Mouse (Mus musculus): Measurements from ENCODE around the gene Mtmr3. TPM values are rescaled to one million over a fixed set of nuclear protein-coding genes. Genes with fewer than 3 reads are reported as not detected.

Gene Mtmr3
- polyA plus RNA-seq, 1 experiment from 2014 or later = 44.1 TPM

DNA sequence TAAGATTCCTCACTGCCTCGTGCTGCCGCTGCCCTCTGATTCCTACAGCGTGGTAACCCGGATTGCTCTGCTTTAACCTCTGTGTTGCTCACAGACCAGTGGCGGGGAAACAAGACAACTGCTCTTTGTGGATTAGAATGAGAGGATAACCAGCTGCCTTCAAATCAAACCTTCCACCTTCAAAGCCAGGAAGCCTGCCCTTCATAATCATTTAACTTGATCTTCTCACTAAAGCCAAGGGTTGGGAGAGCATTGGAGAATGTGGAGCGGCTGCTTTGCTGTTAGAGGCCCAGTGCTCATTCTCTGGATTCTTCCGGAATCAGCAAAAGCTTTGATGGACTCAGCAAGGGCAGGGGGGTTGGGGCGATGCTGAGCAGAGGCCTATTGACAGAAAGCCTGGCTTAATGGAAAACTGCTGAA lies 35.2 kb upstream of the Mtmr3 start:
- Histone ChIP-seq H3K9ac (replicated peaks; ENCODE audit: low read length) (no peak overlapping the region), H3K4me1 (ENCODE audit: control insufficient read depth, insufficient read depth, low read length) (0 out of 2 replicates have a peak, but pooled peaks cover 5% of the 10 kb centered on the region), H3K27ac (replicated peaks; ENCODE audit: low read depth, low read length) (no peak overlapping the region), H3K36me3 (ENCODE audit: control insufficient read depth, insufficient read depth, low read length) (no peaks in the 10 kb centered on the region), H3K4me3 (replicated peaks; ENCODE audit: low read depth, low read length) (no peak overlapping the region), H3K4me2 (ENCODE audit: low read length) (no peak overlapping the region), H3K9me3 (ENCODE audit: control insufficient read depth, low read length) (no peaks in the 10 kb centered on the region), H3K27me3 (ENCODE audit: control insufficient read depth, insufficient read depth, low read length) (no peaks in the 10 kb centered on the region)
- 31% methylated on average over 8 of the region's 8 CpGs for WGBS
- ATAC-seq (ENCODE audit: low FRiP score, low TSS enrichment) (no peak), DNase-seq (peak; percentile 23)

DNA sequence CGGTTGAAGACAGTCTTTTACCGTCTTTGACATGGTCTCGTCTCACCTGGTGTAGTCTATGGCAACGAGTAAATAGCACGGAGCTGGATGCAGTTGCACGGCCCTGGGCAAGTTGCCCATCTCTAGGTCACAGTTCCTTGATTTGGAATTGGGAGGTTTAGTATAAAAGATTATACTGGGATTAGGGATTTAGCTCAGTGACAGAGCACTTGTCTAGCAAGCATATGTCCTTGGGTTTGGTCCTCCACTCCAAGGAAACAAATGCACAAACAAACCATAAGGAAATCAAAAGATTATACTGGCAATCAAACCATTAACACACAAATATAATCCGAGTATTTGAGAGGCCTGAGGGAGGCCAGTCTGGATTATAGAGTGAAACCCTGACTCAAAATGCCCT lies 33.0 kb upstream of the Mtmr3 start:
- Histone ChIP-seq H3K36me3 (ENCODE audit: control insufficient read depth, insufficient read depth, low read length) (no peaks in the 10 kb centered on the region), H3K9me3 (ENCODE audit: control insufficient read depth, low read length) (no peaks in the 10 kb centered on the region), H3K27ac (replicated peaks; ENCODE audit: low read depth, low read length) (no peak overlapping the region), H3K4me2 (ENCODE audit: low read length) (no peak overlapping the region), H3K4me1 (ENCODE audit: control insufficient read depth, insufficient read depth, low read length) (0 out of 2 replicates have a peak, but pooled peaks cover 5% of the 10 kb centered on the region), H3K4me3 (replicated peaks; ENCODE audit: low read depth, low read length) (no peak overlapping the region), H3K9ac (replicated peaks; ENCODE audit: low read length) (no peak overlapping the region), H3K27me3 (ENCODE audit: control insufficient read depth, insufficient read depth, low read length) (no peaks in the 10 kb centered on the region)
- DNase-seq (peak; percentile 18), ATAC-seq (ENCODE audit: low FRiP score, low TSS enrichment) (no peak)
- WGBS = 73% methylated on average over 7 of the region's 7 CpGs

GRCm38 (mm10) chr11:4625931-4626330 lies 31.3 kb upstream of the Mtmr3 start:
- Histone ChIP-seq H3K9ac (replicated peaks; ENCODE audit: low read length) (no peak overlapping the region), H3K4me1 (ENCODE audit: control insufficient read depth, insufficient read depth, low read length) (0 out of 2 replicates have a peak, but pooled peaks cover 5% of the 10 kb centered on the region), H3K36me3 (ENCODE audit: control insufficient read depth, insufficient read depth, low read length) (no peaks in the 10 kb centered on the region), H3K27me3 (ENCODE audit: control insufficient read depth, insufficient read depth, low read length) (no peaks in the 10 kb centered on the region), H3K27ac (replicated peaks; ENCODE audit: low read depth, low read length) (peak overlapping the region; percentile 14), H3K4me3 (replicated peaks; ENCODE audit: low read depth, low read length) (no peak overlapping the region), H3K4me2 (ENCODE audit: low read length) (no peak overlapping the region), H3K9me3 (ENCODE audit: control insufficient read depth, low read length) (no peaks in the 10 kb centered on the region)
- ATAC-seq (ENCODE audit: low FRiP score, low TSS enrichment) (no peak), DNase-seq (peak; percentile 61)
- WGBS = 56% methylated on average over 7 of the region's 7 CpGs

- H3K4me3 ChIP-seq (replicated peaks; ENCODE audit: low read depth, low read length) = no peak overlapping the region
- WGBS = 53% methylated on average over 5 of the region's 5 CpGs
- H3K27ac ChIP-seq (replicated peaks; ENCODE audit: low read depth, low read length) = no peak overlapping the region
- DNase-seq (peak; percentile 59), ATAC-seq (ENCODE audit: low FRiP score, low TSS enrichment) (peak; percentile 64; the same call in 1 of the 2 replicates)
- H3K9ac ChIP-seq (replicated peaks; ENCODE audit: low read length) = no peak overlapping the region
- no peaks in the 10 kb centered on the region for H3K27me3 ChIP-seq (ENCODE audit: control insufficient read depth, insufficient read depth, low read length)
- H3K36me3 ChIP-seq (ENCODE audit: control insufficient read depth, insufficient read depth, low read length) = no peaks in the 10 kb centered on the region
- no peaks in the 10 kb centered on the region for H3K4me1 ChIP-seq (ENCODE audit: control insufficient read depth, insufficient read depth, low read length)
- no peaks in the 10 kb centered on the region for H3K9me3 ChIP-seq (ENCODE audit: control insufficient read depth, low read length)
- H3K4me2 ChIP-seq (ENCODE audit: low read length) = no peak overlapping the region
These were observed 28.3 kb upstream of the Mtmr3 start for GRCm38 (mm10) chr11:4622997-4623396.

- Histone ChIP-seq H3K4me3 (replicated peaks; ENCODE audit: low read depth, low read length) (no peak overlapping the region), H3K4me2 (ENCODE audit: low read length) (no peak overlapping the region), H3K36me3 (ENCODE audit: control insufficient read depth, insufficient read depth, low read length) (no peaks in the 10 kb centered on the region), H3K9me3 (ENCODE audit: control insufficient read depth, low read length) (no peaks in the 10 kb centered on the region), H3K27me3 (ENCODE audit: control insufficient read depth, insufficient read depth, low read length) (no peaks in the 10 kb centered on the region), H3K4me1 (ENCODE audit: control insufficient read depth, insufficient read depth, low read length) (no peaks in the 10 kb centered on the region), H3K9ac (replicated peaks; ENCODE audit: low read length) (no peak overlapping the region), H3K27ac (replicated peaks; ENCODE audit: low read depth, low read length) (no peak overlapping the region)
- ATAC-seq (ENCODE audit: low FRiP score, low TSS enrichment) = no peak
- 74% methylated on average over 7 of the region's 7 CpGs for WGBS
- DNase-seq = no peak
These were observed 27.9 kb upstream of the Mtmr3 start for GRCm38 (mm10) chr11:4622442-4622986.

DNA sequence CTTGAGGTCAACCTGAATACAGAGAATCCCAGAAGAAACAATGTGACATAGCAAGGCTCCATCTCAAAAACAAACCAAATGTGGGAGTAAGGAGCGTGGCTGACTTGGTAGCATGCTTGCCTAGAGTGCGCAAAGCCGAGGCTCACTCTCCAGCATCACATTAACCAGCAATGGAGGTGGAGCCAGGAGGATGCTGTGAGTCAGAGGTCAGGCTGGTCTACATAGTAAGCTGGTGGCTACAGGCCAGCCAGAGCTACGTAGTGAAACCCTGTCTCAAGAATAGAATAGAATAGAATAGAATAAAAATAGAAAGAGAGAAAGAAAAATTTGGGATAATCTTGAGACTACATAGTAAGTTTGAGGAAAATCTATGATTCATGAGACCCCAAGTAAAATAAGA lies 27.2 kb upstream of the Mtmr3 start:
- Histone ChIP-seq H3K27me3 (ENCODE audit: control insufficient read depth, insufficient read depth, low read length) (no peaks in the 10 kb centered on the region), H3K36me3 (ENCODE audit: control insufficient read depth, insufficient read depth, low read length) (no peaks in the 10 kb centered on the region), H3K9me3 (ENCODE audit: control insufficient read depth, low read length) (no peaks in the 10 kb centered on the region), H3K4me3 (replicated peaks; ENCODE audit: low read depth, low read length) (no peak overlapping the region), H3K9ac (replicated peaks; ENCODE audit: low read length) (no peak overlapping the region), H3K4me1 (ENCODE audit: control insufficient read depth, insufficient read depth, low read length) (no peaks in the 10 kb centered on the region), H3K4me2 (ENCODE audit: low read length) (no peak overlapping the region), H3K27ac (replicated peaks; ENCODE audit: low read depth, low read length) (no peak overlapping the region)
- ATAC-seq (ENCODE audit: low FRiP score, low TSS enrichment) (no peak), DNase-seq (no peak)
- WGBS = 77% methylated on average over 4 of the region's 4 CpGs

- Histone ChIP-seq H3K4me2 (ENCODE audit: low read length) (no peak overlapping the region), H3K9ac (replicated peaks; ENCODE audit: low read length) (no peak overlapping the region), H3K27me3 (ENCODE audit: control insufficient read depth, insufficient read depth, low read length) (no peaks in the 10 kb centered on the region), H3K9me3 (ENCODE audit: control insufficient read depth, low read length) (no peaks in the 10 kb centered on the region), H3K36me3 (ENCODE audit: control insufficient read depth, insufficient read depth, low read length) (no peaks in the 10 kb centered on the region), H3K4me1 (ENCODE audit: control insufficient read depth, insufficient read depth, low read length) (no peaks in the 10 kb centered on the region), H3K27ac (replicated peaks; ENCODE audit: low read depth, low read length) (no peak overlapping the region), H3K4me3 (replicated peaks; ENCODE audit: low read depth, low read length) (no peak overlapping the region)
- WGBS = 61% methylated on average over 13 of the region's 13 CpGs
- no peak for ATAC-seq (ENCODE audit: low FRiP score, low TSS enrichment)
- DNase-seq = no peak
These were observed 25.9 kb upstream of the Mtmr3 start for GRCm38 (mm10) chr11:4620501-4621108.

- Histone ChIP-seq H3K4me2 (ENCODE audit: low read length) (no peak within 1 kb of the TSS), H3K36me3 (ENCODE audit: control insufficient read depth, insufficient read depth, low read length) (no peaks in the 10 kb centered on the region), H3K27ac (replicated peaks; ENCODE audit: low read depth, low read length) (no peak within 1 kb of the TSS), H3K4me1 (ENCODE audit: control insufficient read depth, insufficient read depth, low read length) (no peaks in the 10 kb centered on the region), H3K9me3 (ENCODE audit: control insufficient read depth, low read length) (no peaks in the 10 kb centered on the region), H3K9ac (replicated peaks; ENCODE audit: low read length) (no peak within 1 kb of the TSS), H3K4me3 (replicated peaks; ENCODE audit: low read depth, low read length) (no peak within 1 kb of the TSS), H3K27me3 (ENCODE audit: control insufficient read depth, insufficient read depth, low read length) (no peaks in the 10 kb centered on the region)
- DNase-seq = no peak
- ATAC-seq (ENCODE audit: low FRiP score, low TSS enrichment) = no peak
- 88% methylated on average over 16 of the region's 16 CpGs for WGBS
These were observed 25.4 kb upstream of the Mtmr3 start, which contains the start of gene Gm11032 for GRCm38 (mm10) chr11:4620017-4620485. TSS of gene Gm11032 (plus strand) at chr11:4620067.

- DNase-seq (no peak), ATAC-seq (ENCODE audit: low FRiP score, low TSS enrichment) (no peak)
- no peak overlapping the region for H3K27ac ChIP-seq (replicated peaks; ENCODE audit: low read depth, low read length)
- H3K4me2 ChIP-seq (ENCODE audit: low read length) = no peak overlapping the region
- no peak overlapping the region for H3K4me3 ChIP-seq (replicated peaks; ENCODE audit: low read depth, low read length)
- H3K9me3 ChIP-seq (ENCODE audit: control insufficient read depth, low read length) = no peaks in the 10 kb centered on the region
- WGBS = 72% methylated on average over 2 of the region's 2 CpGs
- H3K4me1 ChIP-seq (ENCODE audit: control insufficient read depth, insufficient read depth, low read length) = no peaks in the 10 kb centered on the region
- no peak overlapping the region for H3K9ac ChIP-seq (replicated peaks; ENCODE audit: low read length)
- no peaks in the 10 kb centered on the region for H3K36me3 ChIP-seq (ENCODE audit: control insufficient read depth, insufficient read depth, low read length)
- H3K27me3 ChIP-seq (ENCODE audit: control insufficient read depth, insufficient read depth, low read length) = no peaks in the 10 kb centered on the region
These were observed 17.2 kb upstream of the Mtmr3 start for GRCm38 (mm10) chr11:4611904-4612303.

Data from midbrain, embryonic 14.5 days (tissue).